Mouse (Mus musculus) liver, embryonic 11.5 days (tissue): ENCODE results near the gene Lpin2. TPM values are rescaled to one million over a fixed set of nuclear protein-coding genes. Genes with fewer than 3 reads are reported as not detected.

Experiments
- ATAC-seq: fragments of 200-750 bp; cut with Nextera tagmentation; replicated peaks from 2 replicates; pipeline ENCODE4 v1.8.0; 2017; ENCODE audit warnings: moderate number of reproducible peaks, mild to moderate bottlenecking, moderate TSS enrichment, moderate library complexity; ENCODE audit not compliant: low FRiP score
- DNase-seq: peaks from one replicate; pipeline ENCODE4 v3.0.0-alpha.2; 2017; ENCODE audit warnings: low spot score
- H3K27ac ChIP-seq: fragments of 300-500 bp; sonication (generic); 2 replicates; pipeline ENCODE4 v1.5.1; 2014; ENCODE audit warnings: mild to moderate bottlenecking, low read depth, low read length, control low read depth
- H3K27me3 ChIP-seq: fragments of 300-500 bp; sonication (generic); replicated peaks from 2 replicates; pipeline ENCODE4 v1.6.1; 2014; ENCODE audit warnings: low read length, mixed read lengths; ENCODE audit not compliant: control insufficient read depth, insufficient read depth
- H3K36me3 ChIP-seq: fragments of 300-500 bp; sonication (generic); 2 replicates; pipeline ENCODE4 v1.6.1; 2014; ENCODE audit warnings: mild to moderate bottlenecking, low read length, moderate library complexity, mixed read lengths; ENCODE audit not compliant: control insufficient read depth, insufficient read depth
- H3K4me1 ChIP-seq: fragments of 300-500 bp; sonication (generic); replicated peaks from 2 replicates; pipeline ENCODE4 v1.6.1; 2014; ENCODE audit warnings: low read length, mixed read lengths; ENCODE audit not compliant: control insufficient read depth, insufficient read depth
- H3K4me2 ChIP-seq: fragments of 300-500 bp; sonication (generic); 2 replicates; pipeline ENCODE4 v1.6.1; 2014; ENCODE audit warnings: mild to moderate bottlenecking, control low read depth, moderate library complexity
- H3K4me3 ChIP-seq: fragments of 300-500 bp; sonication (generic); 2 replicates; pipeline ENCODE4 v1.5.1; 2014; ENCODE audit warnings: low read depth, low read length, control low read depth
- H3K9ac ChIP-seq: fragments of 300-500 bp; sonication (generic); 2 replicates; pipeline ENCODE4 v1.6.1; 2014; ENCODE audit warnings: low read depth, low read length, control low read depth
- H3K9me3 ChIP-seq: fragments of 300-500 bp; sonication (generic); 2 replicates; pipeline ENCODE4 v1.6.1; 2016; ENCODE audit warnings: low read length, inconsistent platforms, mixed read lengths; ENCODE audit not compliant: control insufficient read depth
- WGBS: fragments of 180-500 bp; shearing (Covaris S2); extraction: QIAGEN DNeasy Blood & Tissue Kit; methylation state at CpG from one replicate; pipeline ENCODE4 v1.1.7; 2014; 5-methylcytosine and 5-hydroxymethylcytosine counted together
- polyA plus RNA-seq: library from polyadenylated mRNA; unstranded; fragments of >200 nt; fragmentation: Nextera tagmentation; extraction: Ambion mirVana; gene quantifications from 2 replicates; pipeline ENCODE4 v1.2.1, GENCODE M21; 2014

The Lpin2 gene
- polyA plus RNA-seq, 1 experiment from 2014 or later, result 37.7 TPM

DNA sequence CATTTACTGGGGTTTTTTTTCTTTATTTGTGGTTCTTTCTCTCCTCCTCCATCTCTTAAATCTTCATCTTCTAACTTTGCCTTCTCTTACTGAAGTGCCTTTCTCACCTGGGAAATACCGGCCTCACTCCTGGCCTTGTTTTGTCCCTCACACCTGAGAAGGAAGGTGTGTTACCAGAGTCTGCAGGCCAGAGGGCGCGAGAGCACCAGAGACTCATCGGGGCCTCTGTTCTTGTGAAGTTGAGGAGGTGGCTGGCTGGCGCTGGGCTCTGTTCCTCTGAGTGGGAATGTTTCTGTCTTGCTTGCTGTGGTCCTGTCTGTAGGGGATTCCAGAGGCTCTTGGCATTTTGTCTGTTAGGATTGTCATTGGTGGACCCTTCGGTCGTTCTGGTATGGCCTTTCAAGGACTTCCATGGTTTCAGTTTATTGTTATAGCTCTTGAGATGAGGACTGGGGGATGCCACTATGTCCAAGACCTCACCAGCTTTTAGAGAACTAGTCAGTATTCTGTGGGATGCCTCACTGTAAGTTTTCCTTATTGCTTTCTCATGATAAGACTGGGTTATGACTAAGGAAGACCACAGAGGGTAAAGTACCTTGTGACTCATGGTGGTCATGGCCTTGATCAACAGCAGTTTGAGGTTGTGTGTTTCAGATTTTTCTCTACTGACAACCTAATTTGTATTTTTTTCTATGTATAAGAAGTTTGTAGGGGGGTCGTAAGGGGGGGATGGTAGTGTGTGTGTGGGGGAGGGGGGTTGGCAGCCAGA lies 9.5 kb downstream of the Lpin2 start:
- Histone ChIP-seq H3K4me1 (peaks cover 40% of the 10 kb centered on the region), H3K4me2 (no peak overlapping the region), H3K9me3 (no peaks in the 10 kb centered on the region), H3K27me3 (no peaks in the 10 kb centered on the region), H3K27ac (no peak overlapping the region), H3K4me3 (no peak overlapping the region), H3K9ac (no peak overlapping the region), H3K36me3 (no peaks in the 10 kb centered on the region)
- ATAC-seq, result no peak
- WGBS, result 76% methylated on average over 8 of the region's 8 CpGs
- no peak for DNase-seq

DNA sequence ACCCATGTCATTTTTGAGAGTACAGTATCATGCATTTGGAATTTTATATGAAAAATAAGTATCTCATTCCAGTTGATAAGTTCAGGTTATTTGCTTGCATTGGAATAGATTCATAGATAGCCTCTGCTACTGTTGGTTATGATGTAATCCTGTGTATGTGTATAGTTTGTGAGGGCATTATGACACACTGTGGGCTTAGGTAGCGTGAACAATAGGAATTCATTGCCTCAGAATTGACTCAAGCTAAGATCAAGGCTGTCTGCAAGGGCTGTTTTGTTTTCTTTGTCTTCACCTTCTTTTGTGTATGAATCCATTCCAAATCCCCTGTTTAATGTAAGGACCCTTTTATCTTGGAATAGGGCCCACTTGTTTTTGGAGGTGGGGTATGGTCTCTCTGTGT lies 10.7 kb downstream of the Lpin2 start:
- Histone ChIP-seq H3K4me3 (no peak overlapping the region), H3K4me1 (peaks cover 33% of the 10 kb centered on the region), H3K9me3 (0 out of 2 replicates have a peak, but pooled peaks cover 2% of the 10 kb centered on the region), H3K36me3 (peaks cover 3% of the 10 kb centered on the region; the same call in 1 of the 2 replicates), H3K4me2 (no peak overlapping the region), H3K9ac (no peak overlapping the region), H3K27me3 (no peaks in the 10 kb centered on the region), H3K27ac (no peak overlapping the region)
- WGBS, result 92% methylated on average over 1 of the region's 1 CpGs
- DNase-seq (no peak), ATAC-seq (no peak)

DNA sequence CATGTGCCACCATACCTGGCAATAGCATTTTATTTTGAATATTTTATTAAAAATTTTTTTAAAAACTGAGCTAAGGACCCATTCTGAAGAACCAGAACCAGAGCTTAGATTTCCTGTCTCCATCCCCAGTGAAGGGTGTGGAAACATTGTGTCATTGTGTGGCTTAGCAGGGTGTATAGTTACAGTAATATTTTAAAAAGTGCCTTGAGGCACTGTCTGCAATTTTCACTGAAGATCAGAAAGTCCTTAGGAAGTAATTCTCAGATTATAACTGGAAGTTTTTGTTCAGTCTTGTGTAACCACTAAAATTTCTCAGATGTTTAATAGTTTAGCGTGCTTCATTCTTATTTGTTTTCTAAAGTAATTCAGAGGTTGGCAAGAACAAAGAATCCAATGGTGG lies 11.1 kb downstream of the Lpin2 start:
- no peak overlapping the region for H3K27ac ChIP-seq

DNA sequence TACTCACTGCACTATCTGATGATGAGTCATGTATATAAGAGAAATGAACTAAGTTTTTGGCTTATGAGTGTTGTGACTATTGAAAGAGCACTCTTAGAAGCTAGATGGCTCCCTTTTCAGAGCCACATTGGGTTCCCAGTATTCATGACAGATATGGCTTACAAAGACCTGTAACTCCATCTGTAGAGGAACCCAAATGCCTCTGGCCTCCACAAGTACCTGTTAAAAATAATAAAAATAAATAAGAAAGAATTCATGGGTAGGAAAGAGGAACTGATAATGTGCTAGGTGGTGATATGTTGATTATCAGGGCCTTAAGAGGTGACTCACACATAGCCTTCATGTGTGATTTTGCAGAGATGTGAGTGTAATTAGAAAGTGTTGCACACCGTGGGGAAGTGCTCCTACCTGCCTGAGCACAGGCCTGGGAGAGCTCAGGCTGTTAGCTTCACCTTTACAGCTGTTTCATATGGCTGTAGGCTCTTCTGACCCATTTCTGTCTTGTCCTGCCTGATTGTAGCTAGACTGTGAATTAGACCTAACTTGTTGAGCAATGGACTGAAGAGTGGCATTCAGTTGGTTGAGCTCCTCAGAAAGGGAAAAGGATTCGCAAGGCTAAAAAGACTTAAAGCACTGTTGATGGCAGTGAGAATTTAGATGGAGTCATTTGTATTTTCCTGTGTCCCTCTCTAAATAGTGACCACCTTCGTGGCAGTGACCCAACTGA lies 12.7 kb downstream of the Lpin2 start:
- no peak overlapping the region for H3K4me3 ChIP-seq
- 67% methylated on average over 3 of the region's 3 CpGs for WGBS
- ATAC-seq, result no peak
- peaks cover 3% of the 10 kb centered on the region; the same call in 1 of the 2 replicates for H3K36me3 ChIP-seq
- 0 out of 2 replicates have a peak overlapping the region, but pooled peaks have one; percentile 25 for H3K9ac ChIP-seq
- no peak for DNase-seq
- H3K4me1 ChIP-seq, result peaks cover 34% of the 10 kb centered on the region
- no peak overlapping the region for H3K4me2 ChIP-seq
- H3K27me3 ChIP-seq, result no peaks in the 10 kb centered on the region
- no peak overlapping the region for H3K27ac ChIP-seq
- H3K9me3 ChIP-seq, result 0 out of 2 replicates have a peak, but pooled peaks cover 2% of the 10 kb centered on the region

More for the DNA sequence above, 11.1 kb downstream of the Lpin2 start:
- 93% methylated on average over 1 of the region's 1 CpGs for whole genome bisulfite sequencing
- no peak overlapping the region for H3K4me3 ChIP-seq
- H3K9ac ChIP-seq, result no peak overlapping the region
- ATAC-seq (no peak), DNase-seq (no peak)
- peaks cover 3% of the 10 kb centered on the region; the same call in 1 of the 2 replicates for H3K36me3 ChIP-seq
- peaks cover 32% of the 10 kb centered on the region for H3K4me1 ChIP-seq
- no peak overlapping the region for H3K4me2 ChIP-seq
- no peaks in the 10 kb centered on the region for H3K27me3 ChIP-seq
- 0 out of 2 replicates have a peak, but pooled peaks cover 2% of the 10 kb centered on the region for H3K9me3 ChIP-seq

DNA sequence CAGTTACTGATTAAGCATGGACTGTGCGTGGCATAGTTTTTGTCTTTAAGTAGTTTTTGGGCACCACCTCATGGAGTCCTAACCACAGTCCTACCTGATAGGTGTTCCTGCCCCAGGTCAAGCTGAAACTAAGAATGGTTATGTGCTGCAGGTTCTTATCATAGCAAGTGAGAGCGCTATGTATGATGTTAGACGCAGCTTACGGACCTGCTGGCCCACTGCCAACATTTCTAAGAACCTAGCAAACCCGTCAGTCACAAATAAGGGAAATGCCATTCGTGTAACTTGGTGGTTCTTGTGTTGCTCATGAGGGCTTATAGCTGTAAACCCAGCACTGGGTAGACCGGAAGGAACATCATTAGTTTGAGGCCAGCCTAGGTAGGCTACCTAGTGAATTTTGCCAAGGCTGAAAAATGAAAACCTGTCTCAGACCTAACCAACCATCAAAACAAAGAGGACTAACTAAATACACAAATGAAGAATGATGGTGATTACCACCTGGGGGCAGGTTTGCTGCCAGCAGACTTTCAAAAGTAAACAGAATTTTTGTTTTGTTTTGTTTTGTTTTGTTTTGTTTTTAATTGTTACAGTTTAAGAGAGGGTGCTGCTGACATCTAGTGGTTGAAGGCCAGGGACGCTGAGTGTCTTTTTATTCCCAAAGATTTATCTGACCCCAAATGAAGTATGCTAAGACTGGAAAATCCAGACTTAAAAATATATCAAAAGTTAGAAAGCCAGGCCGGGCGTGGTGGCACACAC lies 13.5 kb downstream of the Lpin2 start:
- ATAC-seq, result peak; percentile 53; the same call in 1 of the 2 replicates
- H3K4me2 ChIP-seq, result 0 out of 2 replicates have a peak overlapping the region, but pooled peaks have one; percentile 20
- 0 out of 2 replicates have a peak overlapping the region, but pooled peaks have one; percentile 2 for H3K27ac ChIP-seq
- no peak for DNase-seq
- H3K27me3 ChIP-seq, result no peaks in the 10 kb centered on the region
- peaks cover 3% of the 10 kb centered on the region; the same call in 1 of the 2 replicates for H3K36me3 ChIP-seq
- WGBS, result 54% methylated on average over 10 of the region's 10 CpGs
- peaks cover 31% of the 10 kb centered on the region for H3K4me1 ChIP-seq
- no peak overlapping the region for H3K4me3 ChIP-seq
- H3K9me3 ChIP-seq, result 0 out of 2 replicates have a peak, but pooled peaks cover 2% of the 10 kb centered on the region
- H3K9ac ChIP-seq, result peak overlapping the region; percentile 25; the same call in 1 of the 2 replicates

DNA sequence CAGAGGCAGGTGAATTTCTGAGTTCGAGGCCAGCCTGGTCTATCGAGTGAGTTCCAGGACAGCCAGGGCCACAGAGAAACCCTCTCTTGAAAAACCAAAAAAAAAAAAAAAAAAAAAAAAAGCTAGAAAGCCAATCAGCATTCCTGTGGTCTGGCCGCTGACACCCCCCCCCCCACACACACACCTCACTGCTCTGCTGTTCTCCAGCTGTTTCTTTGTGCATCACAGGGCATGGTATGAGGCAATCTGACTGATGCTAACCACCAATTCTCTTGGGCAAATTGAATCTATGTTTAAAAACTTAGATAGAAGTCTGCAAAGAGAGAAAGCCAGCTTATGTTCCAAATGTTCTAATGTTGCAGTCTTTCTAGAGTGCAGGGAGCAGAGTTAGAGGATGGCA lies 14.1 kb downstream of the Lpin2 start:
- H3K4me2 ChIP-seq, result no peak overlapping the region
- DNase-seq (no peak), ATAC-seq (no peak)
- 0 out of 2 replicates have a peak, but pooled peaks cover 2% of the 10 kb centered on the region for H3K9me3 ChIP-seq
- H3K27me3 ChIP-seq, result no peaks in the 10 kb centered on the region
- H3K27ac ChIP-seq, result no peak overlapping the region
- no peak overlapping the region for H3K9ac ChIP-seq
- WGBS, result 51% methylated on average over 3 of the region's 3 CpGs
- H3K36me3 ChIP-seq, result peaks cover 3% of the 10 kb centered on the region; the same call in 1 of the 2 replicates
- no peak overlapping the region for H3K4me3 ChIP-seq
- H3K4me1 ChIP-seq, result peaks cover 28% of the 10 kb centered on the region

DNA sequence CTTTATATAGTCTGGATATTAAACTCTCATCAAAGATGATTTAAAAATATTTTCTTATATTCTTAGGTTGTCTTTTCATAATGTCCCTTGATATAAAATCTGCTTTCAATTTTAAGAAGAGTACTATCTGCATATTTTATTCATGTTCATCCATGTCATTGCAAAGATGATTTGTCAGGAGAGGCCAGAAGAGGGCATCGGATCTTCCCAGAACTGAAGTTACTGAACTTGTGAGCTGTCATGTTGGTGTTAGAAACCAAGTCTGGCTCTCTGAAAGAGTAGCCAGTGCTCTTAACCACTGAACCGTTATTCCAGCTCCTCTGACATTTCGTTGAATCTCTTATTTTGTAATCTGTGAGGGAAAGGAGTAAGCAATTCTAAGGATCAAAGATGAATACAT lies 17.0 kb downstream of the Lpin2 start:
- H3K27me3 ChIP-seq, result no peaks in the 10 kb centered on the region
- H3K4me1 ChIP-seq, result peaks cover 41% of the 10 kb centered on the region
- DNase-seq, result no peak
- H3K4me2 ChIP-seq, result no peak overlapping the region
- no peak overlapping the region for H3K4me3 ChIP-seq
- H3K27ac ChIP-seq, result no peak overlapping the region; the same call in 1 of the 2 replicates
- 0 out of 2 replicates have a peak, but pooled peaks cover 2% of the 10 kb centered on the region for H3K9me3 ChIP-seq
- WGBS, result 73% methylated on average over 3 of the region's 3 CpGs
- H3K36me3 ChIP-seq, result peaks cover 3% of the 10 kb centered on the region; the same call in 1 of the 2 replicates
- ATAC-seq, result no peak
- no peak overlapping the region for H3K9ac ChIP-seq

DNA sequence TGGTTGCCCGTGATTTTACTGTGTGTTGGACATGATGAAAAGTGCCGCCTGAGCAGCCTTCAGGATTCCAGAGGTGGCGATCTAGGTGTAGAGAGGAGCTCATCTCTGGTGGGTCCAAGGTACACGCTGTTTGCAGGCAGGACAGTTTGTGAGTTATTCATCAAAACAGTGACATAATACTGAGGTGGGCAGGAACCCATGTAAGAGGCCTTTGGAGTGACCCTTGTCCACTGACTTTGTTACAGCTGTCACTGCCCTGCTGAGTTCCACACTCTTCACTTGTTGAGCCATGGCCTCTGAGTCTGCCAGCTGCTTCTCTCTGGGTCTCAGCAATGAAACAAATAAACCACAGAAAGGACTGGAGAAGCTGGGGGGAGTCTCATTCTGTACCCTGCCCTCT lies 19.8 kb downstream of the Lpin2 start:
- ATAC-seq, result no peak
- WGBS, result 82% methylated on average over 4 of the region's 4 CpGs
- H3K27me3 ChIP-seq, result no peaks in the 10 kb centered on the region
- no peak overlapping the region for H3K4me3 ChIP-seq
- no peak for DNase-seq
- H3K27ac ChIP-seq, result no peak overlapping the region; the same call in 1 of the 2 replicates
- 0 out of 2 replicates have a peak, but pooled peaks cover 2% of the 10 kb centered on the region for H3K9me3 ChIP-seq
- H3K9ac ChIP-seq, result no peak overlapping the region
- H3K36me3 ChIP-seq, result peaks cover 3% of the 10 kb centered on the region; the same call in 1 of the 2 replicates
- peaks cover 40% of the 10 kb centered on the region for H3K4me1 ChIP-seq
- H3K4me2 ChIP-seq, result no peak overlapping the region
